Mouse (Mus musculus) thymus, adult 2 months (tissue): ENCODE measurements around the gene Trim2.

Experiments used
- CTCF ChIP-seq: fragments of 200-500 bp; IDR thresholded peaks from 2 replicates; pipeline ENCODE4 v1.5.1; 2012; ENCODE audit warnings: mild to moderate bottlenecking, control low read depth, low read length, moderate library complexity, borderline replicate concordance; ENCODE audit not compliant: control insufficient read depth, poor library complexity, insufficient read depth; ENCODE audit errors: extremely low read depth
- POLR2A ChIP-seq: fragments of 200-500 bp; IDR thresholded peaks from 2 replicates; pipeline ENCODE4 v1.6.1; 2012; ENCODE audit warnings: mild to moderate bottlenecking, low read length, control low read depth, moderate library complexity; ENCODE audit not compliant: control insufficient read depth, poor library complexity, insufficient read depth; ENCODE audit errors: extremely low read depth

- TF ChIP-seq CTCF (no peak), POLR2A (no peak)
These were observed 55.0 kb downstream of the Trim2 start for GRCm38 (mm10) chr3:84251721-84252120.
